Mouse (Mus musculus) myocyte (in vitro differentiated cells): Measurements from ENCODE around the gene Krt80.

Experiments used
- E2F4 ChIP-seq: IDR thresholded peaks from one replicate; pipeline ENCODE4 v1.6.1; 2011; ENCODE audit warnings: mild to moderate bottlenecking, control low read depth, moderate library complexity; ENCODE audit not compliant: insufficient read depth
- POLR2A ChIP-seq: IDR thresholded peaks from one replicate; pipeline ENCODE4 v1.6.1; 2011; ENCODE audit warnings: low read depth, mild to moderate bottlenecking, control low read depth, moderate library complexity; ENCODE audit not compliant: insufficient read length
- TCF12 ChIP-seq: IDR thresholded peaks from one replicate; pipeline ENCODE4 v1.6.1; 2011; ENCODE audit warnings: mild to moderate bottlenecking, control low read depth; ENCODE audit not compliant: poor library complexity, insufficient read depth, severe bottlenecking
- TCF3 ChIP-seq: IDR thresholded peaks from one replicate; pipeline ENCODE4 v1.6.1; 2011; ENCODE audit warnings: low read depth, control low read depth; ENCODE audit not compliant: insufficient read length
- USF1 ChIP-seq: IDR thresholded peaks from one replicate; pipeline ENCODE4 v1.6.1; 2011; ENCODE audit warnings: low read depth, mild to moderate bottlenecking, control low read depth, moderate library complexity

DNA sequence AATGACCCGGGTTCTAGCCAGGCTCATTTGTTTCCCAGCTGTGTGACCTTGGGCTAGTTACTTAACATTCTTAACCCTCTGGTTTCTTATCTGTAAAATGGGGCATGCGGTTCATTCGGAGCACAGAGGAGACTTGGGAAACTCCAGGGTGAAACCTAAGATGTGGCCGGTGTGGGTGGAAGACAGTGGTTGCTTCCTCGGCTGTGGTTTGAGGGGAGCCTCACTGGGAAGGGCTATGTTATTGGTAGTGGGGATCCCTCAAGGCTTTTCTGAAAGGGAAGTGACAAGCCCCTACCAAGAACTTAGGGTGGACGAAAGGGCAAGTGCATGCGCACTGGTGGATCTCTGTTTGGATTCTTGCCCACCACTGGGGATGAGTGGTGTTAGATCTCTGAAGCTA is 14.6 kb upstream of the Krt80 start:
- TF ChIP-seq USF1 (no peak), POLR2A (no peak), TCF12 (no peak), E2F4 (no peak), TCF3 (no peak)
